Mouse (Mus musculus) liver, adult 2 months (tissue): Measurements from ENCODE around the gene Glb1l2. TPM values are rescaled to one million over a fixed set of nuclear protein-coding genes. Genes with fewer than 3 reads are reported as not detected.
A peak's percentile ranks its signal among the peaks of the same experiment; 100 is the strongest.

Experiments
- DNase-seq: peaks from one replicate; pipeline ENCODE4 v3.0.0-alpha.2; 2011; ENCODE audit warnings: low read depth, low spot score; ENCODE audit errors: extremely low read depth
- H3K27ac ChIP-seq: fragments of 200-500 bp; replicated peaks from 2 replicates; pipeline ENCODE4 v1.5.1; 2012; ENCODE audit warnings: low read depth, mild to moderate bottlenecking, control low read depth, inconsistent platforms, low read length; ENCODE audit not compliant: insufficient read depth
- H3K27me3 ChIP-seq: fragments of 200-500 bp; 2 replicates; pipeline ENCODE4 v1.6.1; 2012; ENCODE audit warnings: mild to moderate bottlenecking, moderate library complexity, low read length, inconsistent platforms; ENCODE audit not compliant: control insufficient read depth, insufficient read depth
- H3K36me3 ChIP-seq: fragments of 200-500 bp; 2 replicates; pipeline ENCODE4 v1.6.1; 2012; ENCODE audit warnings: low read length, inconsistent platforms; ENCODE audit not compliant: control insufficient read depth, insufficient read depth
- H3K4me1 ChIP-seq: fragments of 200-500 bp; 2 replicates; pipeline ENCODE4 v1.6.1; 2011; ENCODE audit warnings: low read length; ENCODE audit not compliant: control insufficient read depth, insufficient read depth
- H3K4me3 ChIP-seq: fragments of 200-500 bp; 2 replicates; pipeline ENCODE4 v1.5.1; 2011; ENCODE audit warnings: low read depth, mild to moderate bottlenecking, control low read depth, low read length, moderate library complexity; ENCODE audit not compliant: insufficient read depth
- H3K79me2 ChIP-seq: fragments of 200-500 bp; 2 replicates; pipeline ENCODE4 v1.6.1; 2012; ENCODE audit warnings: inconsistent platforms, mild to moderate bottlenecking, low read length, moderate library complexity; ENCODE audit not compliant: control insufficient read depth, insufficient read depth
- H3K9ac ChIP-seq: fragments of 200-500 bp; 2 replicates; pipeline ENCODE4 v1.6.1; 2012; ENCODE audit warnings: low read depth, mild to moderate bottlenecking, control low read depth, inconsistent platforms, low read length
- CTCF ChIP-seq: fragments of 200-500 bp; IDR thresholded peaks from 2 replicates; pipeline ENCODE4 v1.5.1; 2011; ENCODE audit warnings: low read depth, low read length, control low read depth
- POLR2A ChIP-seq: fragments of 200-500 bp; IDR thresholded peaks from 2 replicates; pipeline ENCODE4 v1.6.1; 2011; ENCODE audit warnings: low read length, control low read depth; ENCODE audit not compliant: insufficient read depth; ENCODE audit errors: extremely low read depth
- WGBS: fragments of 180-500 bp; shearing (Covaris S2); methylation state at CpG from one replicate; pipeline ENCODE4 v1.1.7; 2018; 5-methylcytosine and 5-hydroxymethylcytosine counted together
- polyA plus RNA-seq: library from polyadenylated mRNA; depleted of rRNA; stranded (reverse); fragments of >200 nt; gene quantifications from 2 replicates; pipeline ENCODE4 v1.2.3, GENCODE M21; 2012; rRNA removed
- total RNA-seq: library from RNA; depleted of rRNA; stranded (reverse); fragments of >200 nt; gene quantifications from 2 replicates; pipeline ENCODE4 v1.2.3, GENCODE M21; 2014; rRNA removed

The Glb1l2 gene
- 0.09 and 0.13 TPM in 2 replicates for total RNA-seq
- not detected in 2 replicates for polyA plus RNA-seq

DNA sequence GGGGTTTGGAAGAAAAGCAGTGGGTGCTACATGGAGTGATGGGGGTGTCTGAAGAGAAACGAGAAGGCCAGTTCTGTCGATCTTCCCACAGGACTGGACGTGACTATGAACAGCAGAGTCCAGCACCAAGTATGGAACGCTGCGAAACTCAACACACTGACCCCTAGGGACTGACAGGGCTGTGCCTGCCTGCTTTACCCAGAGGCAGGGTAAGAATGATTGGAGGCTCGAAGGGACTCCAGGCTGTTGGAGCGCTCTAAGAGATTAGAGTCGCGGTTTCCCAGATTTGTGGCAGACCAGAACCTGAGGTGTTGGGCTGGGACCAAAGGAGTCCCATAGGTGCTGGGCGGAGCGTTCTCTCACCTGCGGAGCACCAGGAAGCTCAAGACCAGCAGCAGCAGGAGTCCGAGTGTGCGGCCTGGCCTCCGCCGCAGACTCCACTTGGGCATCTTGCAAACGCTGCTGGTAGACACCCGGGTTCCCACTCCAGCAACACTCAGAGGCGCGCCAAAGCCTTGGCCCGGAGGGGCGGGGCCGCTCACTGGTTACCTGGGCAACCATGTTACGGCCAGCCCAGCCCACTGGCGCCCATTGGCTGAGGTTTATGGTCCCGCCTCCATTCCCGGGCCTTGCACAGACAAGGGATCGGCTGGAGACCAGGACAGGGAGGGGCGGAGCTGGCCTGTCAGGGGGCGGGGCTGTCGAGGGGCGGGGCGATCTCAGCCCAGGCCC, at the start of gene Glb1l2:
Gene Glb1l2, minus strand, starts transcription at position 534 of the 732 bp plus-strand sequence.
- Histone ChIP-seq H3K4me1 (peaks cover 3% of the 10 kb centered on the region; the same call in 1 of the 2 replicates), H3K36me3 (no peaks in the 10 kb centered on the region), H3K9ac (no peak within 1 kb of the TSS), H3K79me2 (no peaks in the 10 kb centered on the region), H3K27ac (no peak within 1 kb of the TSS), H3K27me3 (no peaks in the 10 kb centered on the region), H3K4me3 (peak within 1 kb of the TSS; percentile 27; the same call in 1 of the 2 replicates)
- TF ChIP-seq CTCF = no peak
- no peak for TF ChIP-seq POLR2A
- WGBS = 3% methylated on average over 33 of the region's 33 CpGs
- peak; percentile 67 for DNase-seq

DNA sequence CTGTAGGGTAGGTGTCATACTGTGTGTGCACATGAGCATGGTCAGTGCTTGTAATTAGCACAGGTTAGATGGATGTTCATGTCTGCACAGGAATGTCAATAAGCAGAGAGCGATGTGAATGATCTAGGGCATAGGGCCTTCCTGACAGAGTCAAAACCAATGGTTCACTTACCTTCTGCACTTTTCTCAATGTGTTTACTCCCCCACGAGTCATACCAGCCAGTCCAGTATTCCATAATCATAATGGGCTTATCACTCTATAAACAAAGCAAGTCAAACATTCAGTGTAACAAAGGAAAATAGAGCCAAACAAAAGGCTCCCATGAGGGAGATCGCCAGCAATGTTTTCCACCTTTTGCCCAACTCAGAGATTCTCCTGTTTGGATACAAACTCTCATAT, 24.8 kb upstream of the Glb1l2 start:
- TF ChIP-seq POLR2A (no peak), CTCF (no peak)
- no peak for DNase-seq

DNA sequence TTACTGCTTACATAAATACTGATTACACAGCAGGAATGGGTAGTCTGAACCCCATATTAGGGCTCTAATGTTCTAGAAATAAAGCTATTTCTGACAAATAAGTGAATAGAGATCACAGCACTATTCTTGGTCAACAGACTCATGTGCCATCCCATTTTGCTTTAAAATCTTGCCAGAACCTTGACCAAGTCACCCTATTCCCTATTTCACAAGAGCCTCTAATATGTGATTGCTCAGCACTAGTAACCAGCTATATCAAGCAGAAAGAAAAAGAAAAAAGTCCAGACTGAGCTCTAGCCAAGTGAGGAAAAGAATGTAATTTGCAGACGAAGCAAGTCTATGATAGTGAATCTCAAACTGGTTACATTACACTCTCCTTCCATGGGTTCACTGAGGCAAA, 13.7 kb upstream of the Glb1l2 start:
- Histone ChIP-seq H3K4me1 (no peaks in the 10 kb centered on the region), H3K36me3 (no peaks in the 10 kb centered on the region), H3K4me3 (no peak overlapping the region), H3K9ac (no peak overlapping the region), H3K27me3 (no peaks in the 10 kb centered on the region), H3K27ac (no peak overlapping the region), H3K79me2 (no peaks in the 10 kb centered on the region)
- 63% methylated on average over 1 of the region's 1 CpGs for WGBS
- no peak for TF ChIP-seq POLR2A
- no peak for TF ChIP-seq CTCF
- DNase-seq = peak; percentile 59

More for the DNA sequence above, 24.8 kb upstream of the Glb1l2 start:
- Histone ChIP-seq H3K27ac (no peak overlapping the region), H3K79me2 (no peaks in the 10 kb centered on the region), H3K36me3 (no peaks in the 10 kb centered on the region), H3K4me3 (no peak overlapping the region), H3K9ac (no peak overlapping the region), H3K27me3 (no peaks in the 10 kb centered on the region), H3K4me1 (no peaks in the 10 kb centered on the region)
- 66% methylated on average over 3 of the region's 3 CpGs for WGBS

DNA sequence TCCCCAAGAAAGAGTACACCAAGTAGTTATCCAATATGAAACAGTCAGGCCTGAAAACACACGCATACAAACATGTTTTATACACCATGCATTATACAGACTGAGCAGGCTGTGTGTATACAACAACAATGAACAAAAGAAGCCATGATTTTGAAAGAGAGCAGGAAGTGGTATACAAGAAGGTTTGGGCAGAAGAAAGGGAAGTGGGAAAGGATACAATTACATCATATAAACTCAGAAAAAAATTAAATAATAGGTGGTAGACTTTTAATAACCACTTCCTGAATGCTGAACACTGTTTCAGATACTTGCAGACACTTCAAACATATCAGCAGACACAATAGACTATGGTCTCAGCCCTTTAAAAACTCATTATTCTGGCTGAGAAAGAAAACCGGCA, 2.5 kb upstream of the Glb1l2 start:
- 75% methylated on average over 2 of the region's 2 CpGs for WGBS
- no peaks in the 10 kb centered on the region for H3K27me3 ChIP-seq

DNA sequence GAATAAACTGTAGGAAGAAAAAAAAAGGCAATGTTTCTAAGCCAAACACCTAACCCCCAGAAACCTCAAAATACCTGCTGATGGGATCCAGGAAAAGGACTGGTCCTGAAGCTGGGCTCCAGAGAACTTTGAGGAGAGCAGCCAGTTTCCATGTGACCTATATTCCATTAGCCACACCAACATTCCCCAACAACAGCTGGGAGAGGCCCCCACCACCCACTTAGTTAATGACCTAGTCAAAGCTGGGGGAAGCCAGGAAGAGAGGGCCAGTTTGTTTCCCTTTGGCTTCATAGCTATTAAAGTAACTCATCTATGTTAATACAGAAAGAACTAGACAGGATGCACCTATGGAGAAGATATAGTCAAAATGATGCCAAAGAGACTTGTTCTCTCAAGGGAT, 1.9 kb downstream of the Glb1l2 start:
- Histone ChIP-seq H3K4me3 (no peak overlapping the region), H3K36me3 (no peaks in the 10 kb centered on the region), H3K27ac (no peak overlapping the region), H3K27me3 (no peaks in the 10 kb centered on the region), H3K79me2 (no peaks in the 10 kb centered on the region), H3K9ac (no peak overlapping the region), H3K4me1 (peaks cover 3% of the 10 kb centered on the region; the same call in 1 of the 2 replicates)
- DNase-seq = no peak
- TF ChIP-seq POLR2A = no peak
- no peak for TF ChIP-seq CTCF

More for the DNA sequence above, 2.5 kb upstream of the Glb1l2 start:
- no peak for TF ChIP-seq POLR2A
- no peak for TF ChIP-seq CTCF
- Histone ChIP-seq H3K36me3 (no peaks in the 10 kb centered on the region), H3K79me2 (no peaks in the 10 kb centered on the region), H3K4me3 (no peak overlapping the region), H3K4me1 (peaks cover 3% of the 10 kb centered on the region; the same call in 1 of the 2 replicates), H3K27ac (no peak overlapping the region), H3K9ac (no peak overlapping the region)
- DNase-seq = no peak

DNA sequence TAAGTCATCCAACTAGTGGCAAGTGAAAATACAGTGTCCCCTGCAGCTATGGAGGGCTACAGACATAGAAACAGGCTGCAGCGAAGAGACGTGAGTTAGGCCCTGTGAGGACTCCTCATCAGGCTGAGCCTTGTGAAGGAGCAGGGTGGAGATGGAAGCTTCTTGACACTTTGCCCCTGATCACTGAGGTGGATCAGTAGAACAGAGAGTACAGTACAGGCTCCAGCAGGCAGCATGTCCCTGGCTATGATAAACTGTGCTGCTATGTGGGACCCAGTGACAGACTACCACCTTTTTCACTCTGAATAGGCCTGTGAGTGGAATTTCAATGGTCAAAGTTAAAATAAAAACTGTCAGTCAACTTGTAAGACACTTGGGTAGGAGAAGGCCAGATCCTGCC, 5.9 kb downstream of the Glb1l2 start:
- Histone ChIP-seq H3K4me3 (no peak overlapping the region), H3K36me3 (no peaks in the 10 kb centered on the region), H3K27ac (no peak overlapping the region), H3K79me2 (no peaks in the 10 kb centered on the region), H3K9ac (no peak overlapping the region), H3K4me1 (no peaks in the 10 kb centered on the region), H3K27me3 (no peaks in the 10 kb centered on the region)
- no peak for DNase-seq
- 94% methylated on average over 2 of the region's 2 CpGs for WGBS
- no peak for TF ChIP-seq POLR2A
- TF ChIP-seq CTCF = no peak
